Mouse (Mus musculus) midbrain, embryonic 10.5 days (tissue): Measurements from ENCODE around the gene Stxbp2. TPM values are rescaled to one million over a fixed set of nuclear protein-coding genes. Genes with fewer than 3 reads are reported as not detected.

Experiments
- DNase-seq: peaks from one replicate; pipeline ENCODE4 v3.0.0-alpha.2; 2017; ENCODE audit warnings: low spot score
- H3K27ac ChIP-seq: fragments of 300-500 bp; sonication (generic); replicated peaks from 2 replicates; pipeline ENCODE4 v1.5.1; 2016; ENCODE audit warnings: mild to moderate bottlenecking
- H3K27me3 ChIP-seq: fragments of 300-500 bp; sonication (generic); 2 replicates; pipeline ENCODE4 v1.6.1; 2016; ENCODE audit warnings: low read depth, mild to moderate bottlenecking; ENCODE audit not compliant: poor library complexity, severe bottlenecking
- H3K36me3 ChIP-seq: fragments of 300-500 bp; sonication (generic); 2 replicates; pipeline ENCODE4 v1.6.1; 2016; ENCODE audit warnings: mild to moderate bottlenecking, moderate library complexity
- H3K4me1 ChIP-seq: fragments of 300-500 bp; sonication (generic); 2 replicates; pipeline ENCODE4 v1.6.1; 2016
- H3K4me3 ChIP-seq: fragments of 300-500 bp; sonication (generic); 2 replicates; pipeline ENCODE4 v1.5.1; 2016; ENCODE audit warnings: mild to moderate bottlenecking, moderate library complexity
- H3K9me3 ChIP-seq: fragments of 300-500 bp; sonication (generic); replicated peaks from 2 replicates; pipeline ENCODE4 v1.6.1; 2016; ENCODE audit warnings: mild to moderate bottlenecking
- WGBS: fragments of 180-500 bp; shearing (Covaris S2); methylation state at CpG from one replicate; pipeline ENCODE4 v1.1.7; 2016; 5-methylcytosine and 5-hydroxymethylcytosine counted together
- polyA plus RNA-seq: library from polyadenylated mRNA; unstranded; fragments of >200 nt; fragmentation: Nextera tagmentation; extraction: Ambion mirVana; gene quantifications from 2 replicates; pipeline ENCODE4 v1.2.1, GENCODE M21; 2016

The Stxbp2 gene
- polyA plus RNA-seq, 1 experiment from 2014 or later, result 35.4 TPM

- Histone ChIP-seq H3K27me3 (no peaks in the 10 kb centered on the region), H3K36me3 (peaks cover 99% of the 10 kb centered on the region), H3K9me3 (no peaks in the 10 kb centered on the region), H3K27ac (no peak overlapping the region), H3K4me1 (no peaks in the 10 kb centered on the region), H3K4me3 (no peak overlapping the region)
- 95% methylated on average over 16 of the region's 16 CpGs for whole genome bisulfite sequencing
- DNase-seq, result no peak
These were observed 24.2 kb upstream of the Stxbp2 start for GRCm38 (mm10) chr8:3606593-3606992.

- 86% methylated on average over 7 of the region's 7 CpGs for WGBS
- Histone ChIP-seq H3K9me3 (no peaks in the 10 kb centered on the region), H3K4me3 (no peak overlapping the region), H3K36me3 (peaks cover 99% of the 10 kb centered on the region), H3K27me3 (no peaks in the 10 kb centered on the region), H3K27ac (no peak overlapping the region), H3K4me1 (no peaks in the 10 kb centered on the region)
- DNase-seq, result no peak
These were observed 22.9 kb upstream of the Stxbp2 start for GRCm38 (mm10) chr8:3607822-3608221.

GRCm38 (mm10) chr8:3609046-3609815, 21.5 kb upstream of the Stxbp2 start:
- H3K36me3 ChIP-seq, result peaks cover 99% of the 10 kb centered on the region
- no peaks in the 10 kb centered on the region for H3K9me3 ChIP-seq
- no peak overlapping the region for H3K4me3 ChIP-seq
- H3K27ac ChIP-seq, result no peak overlapping the region
- DNase-seq, result no peak
- WGBS, result 89% methylated on average over 12 of the region's 12 CpGs
- H3K27me3 ChIP-seq, result no peaks in the 10 kb centered on the region
- no peaks in the 10 kb centered on the region for H3K4me1 ChIP-seq

- no peaks in the 10 kb centered on the region for H3K27me3 ChIP-seq
- no peaks in the 10 kb centered on the region for H3K4me1 ChIP-seq
- H3K27ac ChIP-seq, result no peak overlapping the region
- no peaks in the 10 kb centered on the region for H3K9me3 ChIP-seq
- H3K36me3 ChIP-seq, result peaks cover 99% of the 10 kb centered on the region
- H3K4me3 ChIP-seq, result no peak overlapping the region
- DNase-seq, result no peak
- 88% methylated on average over 6 of the region's 6 CpGs for WGBS
These were observed 21.0 kb upstream of the Stxbp2 start for GRCm38 (mm10) chr8:3609816-3610150.

GRCm38 (mm10) chr8:3621199-3621970, 9.4 kb upstream of the Stxbp2 start, which contains the start of the genes Xab2 and Pet100:
TSS of gene Xab2 (minus strand) at chr8:3621316.
TSS of gene Pet100 (plus strand) at chr8:3621548.
- Histone ChIP-seq H3K4me3 (peak within 1 kb of the TSS; percentile 75), H3K9me3 (no peaks in the 10 kb centered on the region), H3K36me3 (peaks cover 24% of the 10 kb centered on the region), H3K27ac (peak within 1 kb of the TSS; percentile 82), H3K27me3 (no peaks in the 10 kb centered on the region), H3K4me1 (peaks cover 20% of the 10 kb centered on the region)
- DNase-seq, result peak; percentile 100
- WGBS, result under 1% methylated on average over 37 of the region's 37 CpGs

GRCm38 (mm10) chr8:3622119-3622518, 8.6 kb upstream of the Stxbp2 start:
- H3K27me3 ChIP-seq, result no peaks in the 10 kb centered on the region
- H3K4me1 ChIP-seq, result peaks cover 20% of the 10 kb centered on the region
- WGBS, result 77% methylated on average over 8 of the region's 8 CpGs
- peaks cover 18% of the 10 kb centered on the region for H3K36me3 ChIP-seq
- 0 out of 2 replicates have a peak overlapping the region, but pooled peaks have one; percentile 82 for H3K27ac ChIP-seq
- peak overlapping the region; percentile 75 for H3K4me3 ChIP-seq
- DNase-seq, result no peak
- no peaks in the 10 kb centered on the region for H3K9me3 ChIP-seq

GRCm38 (mm10) chr8:3625445-3625844, 5.3 kb upstream of the Stxbp2 start, which contains the start of gene Pcp2:
TSS of gene Pcp2 (minus strand) at chr8:3625545.
- no peak for DNase-seq
- H3K27ac ChIP-seq, result no peak within 1 kb of the TSS
- peaks cover 17% of the 10 kb centered on the region for H3K27me3 ChIP-seq
- peaks cover 10% of the 10 kb centered on the region for H3K4me1 ChIP-seq
- H3K4me3 ChIP-seq, result no peak within 1 kb of the TSS
- H3K36me3 ChIP-seq, result no peaks in the 10 kb centered on the region; the same call in 1 of the 2 replicates
- WGBS, result 67% methylated on average over 1 of the region's 1 CpGs
- no peaks in the 10 kb centered on the region for H3K9me3 ChIP-seq

- Histone ChIP-seq H3K27ac (no peak overlapping the region), H3K36me3 (no peaks in the 10 kb centered on the region; the same call in 1 of the 2 replicates), H3K27me3 (peaks cover 17% of the 10 kb centered on the region), H3K4me3 (no peak overlapping the region), H3K9me3 (no peaks in the 10 kb centered on the region), H3K4me1 (peaks cover 18% of the 10 kb centered on the region)
- WGBS, result 69% methylated on average over 5 of the region's 5 CpGs
- no peak for DNase-seq
These were observed 3.8 kb upstream of the Stxbp2 start for GRCm38 (mm10) chr8:3626971-3627370.

- peaks cover 17% of the 10 kb centered on the region for H3K27me3 ChIP-seq
- DNase-seq, result no peak
- no peak overlapping the region for H3K4me3 ChIP-seq
- no peak overlapping the region for H3K27ac ChIP-seq
- no peaks in the 10 kb centered on the region for H3K9me3 ChIP-seq
- WGBS, result 28% methylated on average over 5 of the region's 5 CpGs
- peaks cover 13% of the 10 kb centered on the region for H3K4me1 ChIP-seq
- H3K36me3 ChIP-seq, result no peaks in the 10 kb centered on the region; the same call in 1 of the 2 replicates
These were observed 2.7 kb upstream of the Stxbp2 start for GRCm38 (mm10) chr8:3628014-3628413.

GRCm38 (mm10) chr8:3631478-3631875, 722 bp downstream of the Stxbp2 start:
- Histone ChIP-seq H3K27ac (peak overlapping the region; percentile 77), H3K27me3 (peaks cover 17% of the 10 kb centered on the region), H3K36me3 (peaks cover 7% of the 10 kb centered on the region; the same call in 1 of the 2 replicates), H3K4me3 (peak overlapping the region; percentile 67), H3K4me1 (peaks cover 13% of the 10 kb centered on the region), H3K9me3 (no peaks in the 10 kb centered on the region)
- no peak for DNase-seq
- WGBS, result 23% methylated on average over 8 of the region's 8 CpGs

GRCm38 (mm10) chr8:3645804-3646203, 15.0 kb downstream of the Stxbp2 start:
- Histone ChIP-seq H3K27ac (no peak overlapping the region), H3K27me3 (no peaks in the 10 kb centered on the region), H3K9me3 (no peaks in the 10 kb centered on the region), H3K4me1 (no peaks in the 10 kb centered on the region), H3K4me3 (no peak overlapping the region), H3K36me3 (no peaks in the 10 kb centered on the region)
- DNase-seq, result no peak
- 22% methylated on average over 5 of the region's 5 CpGs for WGBS

GRCm38 (mm10) chr8:3646824-3647531, 16.2 kb downstream of the Stxbp2 start:
- H3K4me3 ChIP-seq, result no peak overlapping the region
- no peaks in the 10 kb centered on the region for H3K27me3 ChIP-seq
- no peaks in the 10 kb centered on the region for H3K36me3 ChIP-seq
- H3K9me3 ChIP-seq, result no peaks in the 10 kb centered on the region
- H3K4me1 ChIP-seq, result no peaks in the 10 kb centered on the region
- DNase-seq, result no peak
- 86% methylated on average over 6 of the region's 6 CpGs for WGBS
- H3K27ac ChIP-seq, result no peak overlapping the region
